Mouse (Mus musculus) layer of hippocampus, postnatal 25 days (tissue): ENCODE measurements around the gene Prr5l. TPM values are rescaled to one million over a fixed set of nuclear protein-coding genes. Genes with fewer than 3 reads are reported as not detected.
A peak's percentile ranks its signal among the peaks of the same experiment; 100 is the strongest.

Source experiments
- DNase-seq, 2 experiments: peaks; one replicate each; pipeline ENCODE4 v3.0.0; 2022; ENCODE audit warnings: mixed read lengths in 2 of 2, low spot score in 1 of 2; ENCODE audit errors: extremely low spot score in 1 of 2
- total RNA-seq, 2 experiments: library from RNA; stranded (reverse); gene quantifications; 2 replicates each; pipeline ENCODE4 v1.2.3; 2021

Gene Prr5l
- total RNA-seq, 2 experiments from 2014 or later: 8.8 to 12.1 TPM

DNA sequence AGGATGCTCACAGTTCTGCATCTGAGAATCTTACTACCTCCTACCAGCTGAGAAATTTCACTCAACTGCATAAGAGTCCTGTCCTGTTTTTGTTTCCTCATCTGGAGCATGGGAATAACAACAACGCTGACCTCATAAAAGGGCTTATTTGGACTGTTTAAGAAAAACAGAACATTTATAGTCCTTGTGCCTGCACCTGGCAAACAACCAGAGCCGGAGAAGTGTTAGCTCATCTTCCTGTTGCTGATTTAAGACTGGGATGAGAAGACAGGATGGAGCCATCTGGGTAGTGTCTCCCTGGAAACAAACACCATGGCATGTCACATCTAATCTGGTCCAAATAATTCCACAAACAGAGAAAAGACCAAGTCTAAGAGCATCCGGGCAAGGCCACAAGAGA is 149.3 kb downstream of the Prr5l start:
- no peak for DNase-seq

DNA sequence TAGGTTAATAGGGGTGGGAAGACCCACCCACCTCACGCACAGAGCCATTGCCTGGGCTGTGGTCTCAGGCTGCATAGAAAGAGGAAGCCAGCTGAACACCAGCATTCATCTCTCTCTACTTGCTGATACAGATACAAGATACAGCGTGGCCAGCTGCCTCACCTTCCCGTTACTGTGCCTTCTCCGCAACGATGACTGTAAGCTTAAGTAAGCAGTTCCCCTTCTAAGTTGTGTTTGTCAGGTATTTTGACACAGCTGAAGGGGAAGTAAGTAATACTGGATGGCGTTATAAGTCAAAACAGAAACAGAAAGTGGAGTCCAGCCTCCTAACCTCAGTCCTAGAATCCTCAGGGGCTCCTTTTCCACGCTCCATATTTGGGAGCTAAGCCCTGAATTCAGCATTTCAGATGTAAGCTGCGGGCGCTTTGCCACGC is 150.0 kb downstream of the Prr5l start:
- no peak for DNase-seq

DNA sequence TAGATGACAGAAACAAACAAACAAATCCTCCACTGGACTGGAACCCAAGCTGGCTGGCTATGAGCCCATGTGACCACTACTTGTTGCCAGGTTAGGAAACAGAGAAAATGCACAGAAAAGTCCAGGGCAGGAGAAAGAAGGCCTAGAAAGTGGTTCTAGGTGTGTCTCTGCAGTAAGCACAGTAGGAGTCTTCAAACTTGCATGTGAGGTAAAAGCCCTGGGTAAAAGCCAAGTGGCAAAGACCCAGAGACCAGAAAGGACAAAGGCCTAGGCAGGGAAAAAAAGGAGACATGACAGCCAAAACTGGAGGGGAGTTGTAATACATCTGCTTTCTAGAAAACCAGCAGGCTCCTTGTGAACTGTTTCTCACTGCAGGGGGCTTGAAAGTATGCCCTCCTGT is 151.9 kb downstream of the Prr5l start:
- no peak for DNase-seq

DNA sequence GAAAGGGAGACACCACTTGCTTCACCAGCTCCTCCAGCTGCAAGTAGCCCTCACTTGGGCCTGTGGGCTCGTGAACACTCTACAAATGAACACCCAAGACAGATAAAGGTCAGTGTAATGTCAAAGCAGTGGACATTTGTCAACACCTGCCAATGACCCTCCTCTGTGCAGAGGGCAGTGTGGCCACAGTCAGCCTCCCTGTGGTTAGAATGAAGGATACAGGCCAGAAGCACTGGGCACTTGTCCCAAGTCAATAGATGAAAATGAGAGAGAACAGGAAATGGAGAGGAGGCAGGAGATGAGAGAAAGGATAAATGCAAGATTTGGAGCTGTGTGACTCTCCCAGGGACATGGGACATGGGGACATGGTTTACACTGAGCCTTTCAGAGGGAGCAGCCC is 153.4 kb downstream of the Prr5l start:
- DNase-seq: no peak

DNA sequence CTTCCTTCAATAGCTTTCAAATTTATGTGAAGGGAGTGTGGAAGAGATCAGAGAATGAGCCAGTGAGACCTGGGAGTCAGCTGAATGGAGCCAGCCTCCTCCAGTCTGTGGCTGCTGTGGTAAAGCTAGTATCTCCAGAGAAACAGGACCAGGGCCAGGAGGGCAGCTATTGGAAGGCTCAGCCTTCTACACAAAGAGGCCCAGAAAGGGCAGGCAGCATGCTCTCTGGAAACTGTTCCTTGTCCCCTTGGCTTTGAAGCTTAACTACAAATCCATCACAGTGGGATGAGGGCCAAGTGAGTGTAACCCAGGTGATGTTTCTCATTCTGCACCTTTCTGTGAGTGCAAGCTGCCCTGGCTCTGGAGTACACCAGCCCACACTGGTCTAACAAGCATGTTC is 155.0 kb downstream of the Prr5l start:
- no peak for DNase-seq

DNA sequence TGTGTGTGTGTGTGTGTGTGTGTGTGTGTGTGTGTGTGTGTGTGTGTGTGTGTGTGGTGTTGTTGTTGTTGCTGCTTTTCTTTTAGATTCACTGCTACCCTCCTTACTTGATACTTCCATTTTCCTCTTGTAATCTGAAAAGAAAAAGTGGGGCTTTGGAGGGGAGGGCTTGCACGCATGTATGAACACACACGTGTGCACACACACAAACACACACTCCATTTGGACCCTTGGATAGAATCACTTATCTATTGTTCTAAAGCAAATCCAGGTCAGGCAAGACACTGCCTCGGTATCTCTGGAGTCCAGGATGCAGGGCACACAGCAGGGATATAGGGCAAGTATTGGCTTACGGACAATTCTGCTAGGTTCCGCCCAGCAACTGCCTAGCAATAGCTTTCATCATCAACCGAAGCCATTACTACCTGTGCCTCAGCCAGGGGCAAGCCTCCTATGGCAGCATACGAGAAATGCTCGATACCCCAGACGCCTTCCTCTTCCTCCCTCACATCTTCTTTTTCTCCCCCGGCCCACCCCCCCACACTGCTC is 159.4 kb downstream of the Prr5l start:
- DNase-seq: no peak

DNA sequence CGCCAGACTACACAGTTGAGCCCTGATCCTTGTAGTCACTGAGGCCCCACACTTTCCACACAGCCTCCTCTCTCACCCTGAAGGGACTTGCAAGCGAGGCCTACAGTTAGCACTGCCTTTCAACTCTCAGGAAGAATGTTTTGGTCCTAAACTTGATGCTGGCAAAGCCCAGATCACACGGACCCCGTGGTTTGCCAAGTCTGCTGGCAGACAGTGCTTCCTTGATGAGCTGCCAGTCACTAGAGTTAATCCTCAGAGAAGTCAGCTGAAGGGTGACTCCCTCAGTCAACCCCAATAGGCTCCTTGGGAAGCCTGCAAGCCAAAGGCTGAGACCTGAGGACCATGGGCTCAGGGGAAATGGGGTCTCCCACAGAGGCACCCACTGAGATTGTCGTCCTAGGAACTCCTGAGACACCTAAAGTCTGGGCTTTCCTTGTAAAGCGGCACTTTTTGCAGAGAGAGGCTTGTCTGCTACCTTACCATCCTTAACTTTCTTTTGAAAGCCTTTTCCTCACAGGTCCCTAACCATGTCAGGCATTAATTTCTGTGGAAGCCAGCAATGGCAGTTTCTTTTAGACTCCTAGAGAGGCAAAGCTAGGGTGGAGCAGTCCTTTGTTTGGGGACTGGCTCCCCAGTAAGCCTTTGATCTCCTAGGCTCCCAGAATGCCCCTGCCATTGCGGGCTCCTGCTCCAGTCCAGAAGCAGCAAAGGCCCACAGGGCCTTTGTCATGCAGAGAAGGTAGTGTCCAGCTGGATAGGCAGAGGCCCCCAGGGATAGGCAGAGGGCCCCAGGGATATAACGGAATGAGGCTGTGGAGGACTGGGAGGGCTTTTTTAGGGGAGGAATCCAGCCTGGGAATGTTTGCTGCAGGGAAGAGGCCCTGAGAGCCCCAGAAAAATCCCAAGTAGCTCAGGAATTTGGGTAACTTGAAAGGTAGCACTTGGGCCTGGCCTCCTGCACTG is 160.2 kb downstream of the Prr5l start:
- DNase-seq: no peak

DNA sequence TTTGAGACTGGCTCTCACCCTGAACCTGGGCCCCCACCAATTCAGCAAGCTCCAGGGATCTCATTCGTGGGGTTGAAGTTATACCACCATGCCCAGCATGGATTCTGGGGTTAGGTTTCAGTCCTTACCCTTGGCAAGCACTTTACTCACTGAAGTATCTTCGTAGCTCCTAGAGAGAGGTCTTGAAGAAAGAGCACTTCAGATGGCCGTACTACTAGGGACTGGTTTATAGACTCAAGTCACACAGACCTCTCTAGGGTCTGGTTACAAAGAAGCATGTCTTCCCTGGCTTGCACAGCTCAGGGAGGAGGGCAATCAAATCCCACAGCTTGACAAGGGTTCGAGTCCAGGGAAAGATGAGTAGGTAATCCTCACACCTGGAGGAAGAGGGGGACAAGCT is 161.0 kb downstream of the Prr5l start:
- no peak for DNase-seq

DNA sequence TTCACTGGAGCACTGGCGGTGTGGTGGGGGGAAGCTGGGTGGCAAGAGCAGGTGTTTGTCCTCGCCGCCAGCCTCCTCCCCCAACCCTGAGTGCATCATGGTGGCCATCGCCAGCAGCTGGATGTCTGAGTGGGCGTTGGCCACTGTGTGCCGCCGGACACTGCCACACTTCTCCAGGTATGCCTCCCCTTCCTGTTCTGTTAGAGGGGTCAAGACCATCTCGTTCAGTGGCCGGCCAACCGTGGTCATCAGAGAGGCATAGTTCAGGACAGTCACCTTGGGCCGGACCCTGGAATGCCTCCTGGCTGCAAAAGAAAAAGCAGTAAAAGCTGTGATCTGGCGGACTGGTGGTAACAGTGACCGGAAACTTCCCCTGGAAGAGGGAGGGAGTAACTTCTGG is 165.7 kb downstream of the Prr5l start:
- DNase-seq: no peak

DNA sequence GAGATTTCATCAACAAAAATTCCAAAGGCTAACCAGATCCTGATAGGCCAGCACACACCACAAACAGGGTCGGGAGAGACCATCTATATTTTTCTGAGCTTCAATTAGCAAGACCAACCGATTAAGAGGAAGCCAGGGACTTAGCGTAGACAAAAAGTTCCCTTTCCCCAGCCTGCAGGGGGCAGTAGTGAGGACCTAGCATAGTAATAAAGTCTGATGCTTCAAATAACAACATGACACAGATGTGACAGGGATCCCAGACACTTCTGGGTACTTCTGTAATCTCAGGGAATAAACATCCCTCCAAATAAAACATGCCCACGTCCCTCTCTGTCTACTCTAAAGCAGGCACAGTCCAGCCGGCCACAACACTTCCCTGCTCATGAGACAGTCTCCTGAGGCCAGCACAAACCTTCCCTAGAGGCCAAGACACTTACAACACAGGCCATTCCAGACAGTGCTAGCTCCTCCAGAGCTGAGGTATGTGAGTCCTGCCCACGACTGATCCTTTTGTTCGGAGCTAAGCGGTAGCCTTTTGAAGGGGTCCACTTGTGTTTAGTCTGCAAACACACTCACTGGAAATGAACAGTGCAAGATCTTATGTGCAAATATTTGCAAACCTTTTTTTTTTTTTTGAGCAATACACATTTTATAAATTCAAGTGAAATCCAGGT is 167.0 kb downstream of the Prr5l start:
- DNase-seq: peak in 1 of 2 experiments; percentile 62

DNA sequence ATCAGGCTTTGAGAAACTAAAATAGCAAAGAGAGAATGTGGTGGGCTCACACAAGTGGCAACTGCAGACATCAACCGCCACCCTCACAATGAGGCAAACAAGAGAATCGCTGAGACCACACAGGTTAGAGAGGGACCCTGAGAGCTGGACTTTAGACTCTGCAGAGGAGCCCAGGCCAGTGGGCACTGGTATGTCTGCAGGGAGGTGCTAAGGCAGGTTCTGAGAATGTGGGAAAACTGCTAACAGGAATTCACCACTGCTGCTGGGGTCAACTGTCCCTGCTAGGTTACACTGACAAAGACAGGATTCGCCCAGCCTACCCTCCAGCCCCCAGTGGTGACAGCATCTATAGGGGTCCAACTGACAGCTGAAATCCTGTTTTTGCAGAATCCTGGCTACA is 171.2 kb downstream of the Prr5l start:
- no peak for DNase-seq

DNA sequence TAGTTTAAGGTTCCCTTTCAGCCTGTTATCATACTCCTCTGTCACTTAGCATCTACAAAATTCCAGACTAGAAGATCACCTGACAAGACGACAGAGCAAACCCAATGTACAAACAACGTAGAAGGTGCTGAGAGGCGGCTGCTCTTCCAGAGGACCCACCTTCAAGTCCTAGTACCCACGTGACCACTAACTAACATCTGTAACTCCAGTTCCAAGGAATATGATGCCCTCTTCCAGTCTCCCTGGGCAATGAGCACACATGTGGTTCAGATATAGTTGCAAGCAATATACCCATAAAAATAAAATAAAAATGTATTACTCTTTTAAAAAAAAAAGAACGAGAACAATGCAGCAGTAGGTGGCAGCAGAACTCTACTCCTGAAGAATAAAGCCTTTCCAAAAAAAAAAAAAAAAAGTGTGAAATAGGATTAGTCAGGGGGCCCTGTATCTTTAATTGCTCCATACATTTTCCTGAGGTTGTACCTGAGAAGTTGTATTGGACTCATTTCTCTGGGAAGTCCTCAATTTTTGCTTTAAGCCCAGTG is 176.8 kb downstream of the Prr5l start:
- DNase-seq: peak in 1 of 2 experiments; percentile 40

DNA sequence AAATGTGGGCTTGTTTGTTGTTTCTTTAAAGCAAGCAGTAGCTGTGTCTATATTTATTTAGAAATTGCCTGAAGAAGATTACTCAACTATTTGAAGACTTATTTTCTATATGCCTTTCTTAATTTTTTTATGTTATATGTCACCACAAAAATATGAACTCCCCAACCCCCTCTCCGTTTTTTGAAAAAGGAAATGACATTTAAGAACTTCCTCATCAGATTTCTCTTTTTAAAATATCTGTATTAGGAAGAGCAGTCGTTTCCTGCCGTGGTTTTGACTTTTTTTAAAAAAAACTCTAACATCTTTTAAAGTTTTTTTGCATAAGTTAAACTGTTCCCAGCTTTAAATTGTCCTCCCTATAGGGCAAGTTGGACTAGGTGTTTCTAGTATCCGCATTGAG is 183.5 kb downstream of the Prr5l start:
- DNase-seq: no peak

DNA sequence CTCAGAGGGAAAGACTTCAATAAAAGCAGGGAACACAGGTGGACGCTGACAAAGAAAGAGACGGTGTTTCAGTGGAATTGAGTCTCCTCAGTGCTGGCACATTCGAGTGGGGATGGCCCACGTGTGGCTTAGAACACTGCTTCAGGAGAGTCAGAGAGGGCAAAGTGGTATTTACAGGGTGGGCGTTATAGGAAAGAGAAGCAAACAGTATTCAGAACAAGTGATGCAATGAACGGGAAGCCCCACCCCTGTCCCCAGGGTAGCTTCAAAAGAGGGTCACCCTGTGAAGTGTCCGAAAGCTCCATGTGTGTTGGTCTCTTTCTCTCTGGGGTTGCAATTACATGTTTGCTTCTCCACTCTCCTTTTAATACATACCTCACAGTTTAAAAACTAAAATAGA is 187.2 kb downstream of the Prr5l start:
- DNase-seq: no peak

DNA sequence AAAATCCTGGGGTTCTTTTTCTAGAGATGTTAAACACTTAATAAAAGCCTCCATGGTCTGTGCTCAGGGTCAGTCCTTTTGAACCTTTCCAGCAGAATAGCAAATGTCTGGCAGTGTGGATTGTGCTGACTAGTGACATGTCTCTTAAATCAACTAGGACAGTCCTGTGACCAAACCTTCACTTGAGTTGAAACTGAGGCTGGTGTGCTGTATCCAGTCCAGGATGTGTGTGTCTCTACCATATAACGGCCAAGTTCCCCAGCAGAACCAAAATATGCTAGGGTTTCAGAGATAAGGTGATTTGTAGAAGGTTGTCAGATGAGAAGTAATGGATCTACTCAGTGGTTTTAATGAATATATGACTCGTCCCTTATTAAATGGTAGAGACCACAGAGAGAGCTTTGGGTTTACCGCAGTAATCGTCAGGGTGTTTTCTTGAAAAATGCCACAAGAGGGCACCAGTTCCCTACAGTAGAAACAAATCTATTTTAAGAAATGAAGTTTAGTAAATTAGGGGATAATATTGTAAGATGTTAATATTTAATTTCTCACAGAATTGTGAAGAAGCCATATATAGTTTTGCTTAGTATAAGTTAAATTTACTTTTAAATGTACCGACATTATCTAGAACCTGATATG is 189.1 kb downstream of the Prr5l start:
- no peak for DNase-seq

DNA sequence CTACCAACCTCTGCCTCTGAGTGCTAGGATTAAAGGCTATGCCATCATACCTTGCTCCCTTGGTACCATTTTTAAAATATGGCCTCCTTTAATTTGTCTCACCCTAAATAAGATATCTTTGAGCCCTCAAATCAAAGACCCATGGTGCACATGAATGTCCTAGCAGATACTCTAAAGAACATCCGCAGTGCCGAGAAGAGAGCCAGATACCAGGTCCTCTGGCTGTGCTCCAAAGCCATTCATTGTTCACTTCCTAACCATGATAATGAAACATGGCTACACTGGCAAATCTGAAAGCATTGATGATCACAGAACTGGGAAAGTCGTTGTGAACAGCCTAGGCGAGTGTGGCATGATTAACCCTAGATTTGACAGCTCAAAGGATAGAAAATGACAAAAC is 189.8 kb downstream of the Prr5l start:
- no peak for DNase-seq

DNA sequence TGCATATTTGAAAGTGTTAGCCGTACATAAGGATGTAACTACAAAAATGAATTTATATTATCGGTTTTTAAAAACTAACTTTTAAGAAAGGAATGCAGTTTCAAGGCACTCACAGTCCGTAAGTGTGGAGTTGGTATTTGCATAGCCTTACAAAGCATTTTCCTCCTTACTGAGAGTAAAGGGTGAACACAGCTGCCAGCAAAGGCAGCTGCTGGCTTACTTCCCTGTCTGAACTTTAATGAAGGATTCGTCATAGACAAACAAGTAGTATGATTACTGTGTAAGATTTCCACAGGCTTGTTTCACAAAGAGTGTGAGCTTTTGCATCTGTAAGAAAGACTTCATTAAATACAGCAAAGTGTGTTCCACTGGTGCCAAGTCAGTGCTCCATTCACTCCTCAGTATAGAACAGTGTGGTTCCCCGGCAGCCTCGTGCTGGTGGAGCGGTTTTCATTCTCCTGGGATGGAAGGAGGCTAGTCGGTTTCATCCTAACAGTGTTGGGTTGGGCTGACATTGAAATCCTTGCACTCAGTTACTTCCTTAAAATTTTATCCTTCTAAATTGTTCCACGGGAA is 192.5 kb downstream of the Prr5l start:
- DNase-seq: no peak

DNA sequence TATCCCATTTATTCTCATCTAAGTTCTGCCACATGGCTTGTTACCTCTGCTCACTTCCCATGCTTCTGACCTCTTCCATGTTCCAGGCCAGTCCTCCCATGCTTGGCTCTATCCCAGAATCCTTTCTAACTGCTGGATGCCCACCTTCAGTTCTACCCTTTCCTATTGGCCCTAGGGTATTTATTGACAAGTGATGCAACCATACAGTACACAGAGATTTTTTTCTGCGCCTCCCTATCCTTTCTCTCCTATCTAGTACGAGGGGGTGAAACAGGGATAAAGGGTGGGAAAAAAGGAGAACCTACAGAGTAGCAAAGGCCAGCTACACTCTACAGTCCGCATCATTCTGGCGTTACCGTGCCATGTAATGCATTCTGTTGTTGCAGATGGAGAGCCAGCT is 194.8 kb downstream of the Prr5l start:
- no peak for DNase-seq

DNA sequence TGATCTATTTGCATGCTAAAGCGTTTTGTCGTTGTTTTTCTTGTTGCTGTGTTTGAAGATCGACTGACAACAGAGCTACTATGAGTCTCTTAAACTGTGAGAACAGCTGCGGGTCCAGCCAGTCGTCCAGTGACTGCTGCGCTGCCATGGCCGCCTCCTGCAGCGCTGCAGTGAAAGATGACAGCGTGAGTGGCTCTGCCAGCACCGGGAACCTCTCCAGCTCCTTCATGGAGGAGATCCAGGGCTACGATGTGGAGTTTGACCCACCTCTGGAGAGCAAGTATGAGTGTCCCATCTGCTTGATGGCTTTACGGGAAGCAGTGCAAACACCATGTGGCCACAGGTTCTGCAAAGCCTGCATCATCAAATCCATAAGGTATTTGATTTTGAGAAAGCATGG is 198.4 kb downstream of the Prr5l start:
- no peak for DNase-seq

DNA sequence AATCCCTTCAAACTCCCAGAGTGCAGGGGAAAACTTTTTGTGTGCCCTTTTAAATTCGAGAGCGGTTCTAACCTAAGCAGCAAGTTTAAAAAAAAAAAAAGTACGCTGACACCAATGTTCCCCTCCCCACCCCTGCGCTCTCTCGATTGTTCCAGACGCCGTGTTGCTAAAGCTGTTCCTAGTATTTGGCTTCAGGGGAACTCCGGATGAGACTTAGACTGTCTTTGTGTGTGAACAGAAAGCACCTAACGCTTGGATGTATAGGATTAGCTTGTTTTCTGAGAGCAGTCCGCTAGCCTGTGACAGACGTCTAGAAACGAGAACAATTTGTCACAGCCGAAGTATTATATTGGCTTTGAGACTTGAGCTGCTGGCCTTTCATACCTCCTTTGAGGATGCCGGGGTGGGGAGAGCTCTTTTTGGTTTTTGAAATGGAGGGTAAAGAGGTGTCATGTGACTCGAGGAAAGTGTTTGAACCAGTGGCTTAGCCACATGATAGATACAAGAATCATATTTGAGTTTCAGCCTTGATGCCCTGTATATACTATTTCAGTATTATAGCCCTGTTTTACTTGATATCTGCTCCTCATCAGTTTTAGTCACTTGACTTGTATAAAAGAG is 203.6 kb downstream of the Prr5l start:
- DNase-seq: no peak
